Mouse (Mus musculus) midbrain, embryonic 11.5 days (tissue): ENCODE measurements around the gene Srsf10. TPM values are rescaled to one million over a fixed set of nuclear protein-coding genes. Genes with fewer than 3 reads are reported as not detected.

Source experiments
- ATAC-seq: fragments of 200-750 bp; cut with Nextera tagmentation; 2 replicates; pipeline ENCODE4 v1.8.0; 2017; ENCODE audit warnings: moderate TSS enrichment, moderate library complexity; ENCODE audit not compliant: low FRiP score
- DNase-seq: peaks from one replicate; pipeline ENCODE4 v3.0.0; 2015; ENCODE audit warnings: low spot score; ENCODE audit errors: missing footprints
- H3K27ac ChIP-seq: fragments of 300-500 bp; sonication (generic); 2 replicates; pipeline ENCODE4 v1.5.1; 2014; ENCODE audit warnings: low read depth, low read length
- H3K27me3 ChIP-seq: fragments of 300-500 bp; sonication (generic); 2 replicates; pipeline ENCODE4 v1.6.1; 2014; ENCODE audit warnings: mild to moderate bottlenecking, low read length, moderate library complexity, mixed read lengths; ENCODE audit not compliant: control insufficient read depth, insufficient read depth
- H3K36me3 ChIP-seq: fragments of 300-500 bp; sonication (generic); 2 replicates; pipeline ENCODE4 v1.6.1; 2014; ENCODE audit warnings: mild to moderate bottlenecking, low read length, moderate library complexity, mixed read lengths; ENCODE audit not compliant: control insufficient read depth, insufficient read depth
- H3K4me1 ChIP-seq: fragments of 300-500 bp; sonication (generic); 2 replicates; pipeline ENCODE4 v1.6.1; 2014; ENCODE audit warnings: low read length; ENCODE audit not compliant: control insufficient read depth, insufficient read depth
- H3K4me2 ChIP-seq: fragments of 300-500 bp; sonication (generic); 2 replicates; pipeline ENCODE4 v1.6.1; 2014; ENCODE audit warnings: mild to moderate bottlenecking, moderate library complexity
- H3K4me3 ChIP-seq: fragments of 300-500 bp; sonication (generic); 2 replicates; pipeline ENCODE4 v1.5.1; 2014; ENCODE audit warnings: low read depth, low read length
- H3K9ac ChIP-seq: fragments of 300-500 bp; sonication (generic); 2 replicates; pipeline ENCODE4 v1.6.1; 2014; ENCODE audit warnings: low read length
- H3K9me3 ChIP-seq: fragments of 300-500 bp; sonication (generic); 2 replicates; pipeline ENCODE4 v1.6.1; 2016; ENCODE audit warnings: low read length; ENCODE audit not compliant: control insufficient read depth
- WGBS: fragments of 180-500 bp; shearing (Covaris S2); extraction: QIAGEN DNeasy Blood & Tissue Kit; methylation state at CpG from one replicate; pipeline ENCODE4 v1.1.7; 2014; 5-methylcytosine and 5-hydroxymethylcytosine counted together
- polyA plus RNA-seq: library from polyadenylated mRNA; unstranded; fragments of >200 nt; fragmentation: Nextera tagmentation; extraction: Ambion mirVana; gene quantifications from 2 replicates; pipeline ENCODE4 v1.2.1, GENCODE M21; 2014

The Srsf10 gene
- polyA plus RNA-seq: 434 and 444 TPM in 2 replicates

DNA sequence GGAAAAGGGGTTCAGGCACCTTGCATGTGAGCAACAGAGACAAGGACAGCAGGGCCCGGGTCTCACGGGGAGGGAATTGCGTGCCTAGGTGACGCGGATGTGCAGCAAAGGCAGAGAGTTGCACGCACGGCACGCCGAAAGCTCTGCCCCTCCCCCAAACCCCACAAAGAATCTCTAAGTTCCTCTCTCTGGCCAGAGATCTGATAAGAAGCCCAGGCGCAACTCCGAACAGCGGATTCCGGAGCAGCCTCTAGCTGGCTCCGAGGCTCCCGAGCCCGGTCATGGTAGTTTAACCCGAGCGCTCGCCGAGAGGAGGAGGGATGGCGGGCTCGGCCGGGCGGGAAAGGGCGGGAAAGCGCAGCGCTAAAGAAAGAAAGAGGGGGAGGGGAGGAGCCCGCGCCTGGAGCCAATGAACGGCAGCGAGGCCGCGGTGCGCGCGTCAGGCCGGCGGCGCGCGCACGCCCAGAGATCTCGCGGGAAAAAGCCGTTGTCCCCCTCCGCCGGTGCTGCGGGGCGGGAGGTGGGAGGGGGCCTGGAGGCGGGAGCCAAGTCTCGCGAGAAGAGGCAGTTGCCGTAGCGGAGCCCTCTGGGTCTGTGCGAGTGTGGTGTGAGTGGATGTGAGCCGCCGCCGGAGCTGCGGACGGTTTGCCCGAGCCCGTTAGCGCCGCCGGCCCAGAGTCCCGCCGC, at the start of gene Srsf10:
Srsf10 (plus strand) TSS at position 212 of the 687 bp plus-strand sequence.
- peak within 1 kb of the TSS; percentile 98 for H3K9ac ChIP-seq
- H3K9me3 ChIP-seq: no peaks in the 10 kb centered on the region
- WGBS: under 1% methylated on average over 50 of the region's 67 CpGs
- no peaks in the 10 kb centered on the region for H3K36me3 ChIP-seq
- peak within 1 kb of the TSS; percentile 100 for H3K27ac ChIP-seq
- H3K4me1 ChIP-seq: peaks cover 11% of the 10 kb centered on the region
- H3K4me3 ChIP-seq: peak within 1 kb of the TSS; percentile 99
- ATAC-seq (peak; percentile 97), DNase-seq (peak; percentile 100)
- H3K27me3 ChIP-seq: no peaks in the 10 kb centered on the region
- peak within 1 kb of the TSS; percentile 87 for H3K4me2 ChIP-seq

DNA sequence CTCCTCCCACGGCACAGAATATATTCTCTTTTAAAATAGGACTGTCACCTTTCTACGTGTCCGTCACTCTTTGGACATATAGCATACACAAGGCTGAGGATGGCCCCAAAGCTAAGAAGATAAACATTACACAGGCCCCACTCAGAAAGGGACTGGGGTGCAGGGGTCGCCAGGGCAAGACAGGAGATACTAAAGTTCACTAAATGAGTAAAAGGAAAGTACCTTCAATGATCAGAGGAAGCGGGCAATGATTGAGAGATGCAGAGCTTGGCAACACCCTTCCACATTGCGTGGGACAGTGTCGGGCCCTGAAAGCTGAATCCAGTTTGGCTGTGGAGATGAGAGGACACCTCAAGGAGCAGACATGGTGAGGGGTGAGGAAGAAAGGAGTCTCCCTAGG, 40.7 kb upstream of the Srsf10 start:
- H3K4me3 ChIP-seq: no peak overlapping the region
- H3K27me3 ChIP-seq: no peaks in the 10 kb centered on the region
- H3K27ac ChIP-seq: no peak overlapping the region
- peaks cover 3% of the 10 kb centered on the region for H3K9me3 ChIP-seq
- DNase-seq (no peak), ATAC-seq (no peak)
- no peaks in the 10 kb centered on the region for H3K4me1 ChIP-seq
- 81% methylated on average over 7 of the region's 7 CpGs for WGBS
- H3K36me3 ChIP-seq: no peaks in the 10 kb centered on the region
- H3K9ac ChIP-seq: no peak overlapping the region
- no peak overlapping the region for H3K4me2 ChIP-seq

DNA sequence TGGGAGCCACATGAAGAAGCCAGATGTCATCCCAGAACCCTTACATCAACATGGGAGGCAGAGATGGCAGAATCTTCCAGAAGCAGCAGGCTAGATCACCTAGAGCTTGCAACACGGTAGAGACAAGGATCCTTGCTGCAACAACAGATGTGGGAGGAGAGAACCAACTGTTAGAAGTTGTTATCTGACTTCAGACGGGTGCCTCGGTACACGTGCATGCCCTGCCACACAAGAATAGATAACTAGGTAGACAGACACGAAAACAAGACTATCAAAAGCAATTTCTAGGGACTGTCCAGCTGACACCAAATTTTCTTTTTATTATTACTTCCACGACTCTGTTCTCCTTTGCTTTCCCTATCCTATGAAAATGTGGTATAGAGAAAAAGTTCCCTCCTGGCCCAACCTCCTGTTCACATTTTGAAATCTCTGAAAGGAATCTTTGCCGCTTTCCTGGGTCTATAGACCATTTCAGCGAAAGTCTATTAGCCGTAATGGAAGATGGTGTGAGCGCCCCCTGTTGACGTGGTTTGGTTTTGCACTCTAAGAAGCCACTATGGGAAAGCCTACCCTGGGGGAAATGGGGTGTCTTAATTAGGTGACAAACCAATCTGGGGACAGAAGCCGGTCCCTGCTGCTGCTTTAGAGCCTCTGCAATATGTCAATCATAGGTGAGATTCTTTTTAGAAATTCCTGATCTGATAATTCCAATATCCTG, 38.5 kb upstream of the Srsf10 start:
- peak; percentile 96 for DNase-seq
- peaks cover 3% of the 10 kb centered on the region for H3K9me3 ChIP-seq
- no peak overlapping the region for H3K9ac ChIP-seq
- no peak for ATAC-seq
- H3K36me3 ChIP-seq: no peaks in the 10 kb centered on the region
- no peak overlapping the region for H3K4me3 ChIP-seq
- H3K4me2 ChIP-seq: no peak overlapping the region
- H3K27me3 ChIP-seq: no peaks in the 10 kb centered on the region
- 47% methylated on average over 12 of the region's 12 CpGs for whole genome bisulfite sequencing
- no peaks in the 10 kb centered on the region for H3K4me1 ChIP-seq
- no peak overlapping the region for H3K27ac ChIP-seq

DNA sequence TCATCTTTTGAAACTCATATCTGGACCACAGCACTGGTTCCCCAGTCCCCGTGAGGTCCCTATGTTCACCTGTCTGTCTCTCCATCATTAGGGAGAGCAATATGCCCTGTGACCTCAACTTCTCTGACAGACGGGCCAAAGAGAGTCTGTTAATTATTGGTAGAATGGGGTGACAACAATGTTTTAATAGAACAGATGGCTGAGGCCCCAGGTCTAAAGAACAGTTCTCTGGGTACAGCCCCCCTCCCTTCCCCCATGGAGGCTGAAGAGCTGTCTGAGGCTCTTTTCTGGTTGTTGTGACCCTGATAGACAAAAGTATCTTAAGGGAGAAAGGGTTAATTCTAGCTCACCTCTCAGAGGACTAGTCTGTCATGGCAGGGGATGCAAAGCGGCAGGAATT, 37.2 kb upstream of the Srsf10 start:
- H3K27me3 ChIP-seq: no peaks in the 10 kb centered on the region
- ATAC-seq: no peak
- no peaks in the 10 kb centered on the region for H3K36me3 ChIP-seq
- no peak overlapping the region for H3K4me2 ChIP-seq
- H3K9ac ChIP-seq: no peak overlapping the region
- WGBS: 87% methylated on average over 3 of the region's 3 CpGs
- no peaks in the 10 kb centered on the region for H3K4me1 ChIP-seq
- no peak overlapping the region for H3K4me3 ChIP-seq
- no peak for DNase-seq
- H3K9me3 ChIP-seq: peaks cover 3% of the 10 kb centered on the region
- no peak overlapping the region for H3K27ac ChIP-seq

DNA sequence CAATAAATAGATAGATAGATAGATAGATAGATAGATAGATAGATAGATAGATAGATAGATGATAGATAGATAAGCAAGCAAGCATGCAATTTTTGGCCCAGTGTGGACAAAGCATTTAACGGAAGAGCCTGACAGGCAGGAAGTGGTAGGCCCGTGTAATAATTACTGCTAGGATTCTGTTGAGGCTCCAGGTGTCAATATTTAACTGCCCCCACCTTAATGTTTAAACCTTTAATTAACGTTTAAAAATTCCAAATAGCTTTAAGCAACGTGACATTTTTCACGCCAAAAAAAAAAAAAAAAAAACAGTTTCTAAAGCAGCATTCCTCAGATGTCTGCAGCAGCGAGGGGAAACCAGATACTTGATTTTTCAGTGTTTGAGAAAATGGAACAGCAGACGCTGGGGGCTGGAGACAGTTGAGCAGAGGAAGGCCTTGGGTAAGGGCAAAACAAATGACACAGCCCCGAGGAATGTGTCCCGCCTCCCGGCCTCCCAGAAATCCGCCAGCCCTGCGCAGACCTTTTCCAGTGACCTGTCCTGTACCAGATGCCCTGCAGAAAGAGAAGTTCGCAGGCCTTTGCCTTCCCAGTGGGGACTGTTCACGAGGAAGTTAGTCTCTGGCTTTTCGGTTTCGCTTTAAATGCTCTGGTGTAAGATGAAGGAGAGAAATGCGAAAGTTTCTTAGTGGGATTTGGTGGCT, 35.6 kb upstream of the Srsf10 start:
- no peak for DNase-seq
- no peaks in the 10 kb centered on the region for H3K4me1 ChIP-seq
- no peaks in the 10 kb centered on the region for H3K36me3 ChIP-seq
- H3K27ac ChIP-seq: no peak overlapping the region
- no peaks in the 10 kb centered on the region for H3K27me3 ChIP-seq
- H3K9ac ChIP-seq: no peak overlapping the region
- no peak for ATAC-seq
- H3K4me3 ChIP-seq: no peak overlapping the region
- peaks cover 3% of the 10 kb centered on the region for H3K9me3 ChIP-seq
- H3K4me2 ChIP-seq: no peak overlapping the region
- WGBS: 79% methylated on average over 17 of the region's 17 CpGs

DNA sequence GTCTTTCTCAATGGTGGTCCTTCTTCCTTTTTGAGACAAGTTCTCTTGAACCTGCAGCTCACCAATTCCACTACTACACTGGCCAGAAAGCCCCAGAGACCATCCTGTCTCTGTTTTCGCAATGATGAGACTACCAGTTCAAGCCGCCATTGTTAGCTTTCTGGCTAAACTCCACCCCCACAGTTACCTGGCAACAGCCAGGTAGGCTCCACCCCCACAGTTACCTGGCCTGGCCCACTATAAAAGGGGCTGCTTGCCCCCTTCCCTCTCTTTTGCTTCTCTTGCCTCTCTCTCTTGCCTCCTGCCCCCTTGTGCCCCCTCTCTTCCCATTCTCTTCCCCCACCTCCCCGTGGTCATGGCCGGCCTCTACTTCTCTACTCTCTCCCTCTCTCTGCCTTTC, 33.8 kb upstream of the Srsf10 start:
- H3K36me3 ChIP-seq: no peaks in the 10 kb centered on the region
- H3K4me1 ChIP-seq: no peaks in the 10 kb centered on the region
- peaks cover 3% of the 10 kb centered on the region for H3K9me3 ChIP-seq
- H3K27ac ChIP-seq: no peak overlapping the region
- H3K4me3 ChIP-seq: no peak overlapping the region
- no peak overlapping the region for H3K4me2 ChIP-seq
- no peak overlapping the region for H3K9ac ChIP-seq
- ATAC-seq: no peak
- no peaks in the 10 kb centered on the region for H3K27me3 ChIP-seq
- 89% methylated on average over 4 of the region's 4 CpGs for whole genome bisulfite sequencing
- no peak for DNase-seq

DNA sequence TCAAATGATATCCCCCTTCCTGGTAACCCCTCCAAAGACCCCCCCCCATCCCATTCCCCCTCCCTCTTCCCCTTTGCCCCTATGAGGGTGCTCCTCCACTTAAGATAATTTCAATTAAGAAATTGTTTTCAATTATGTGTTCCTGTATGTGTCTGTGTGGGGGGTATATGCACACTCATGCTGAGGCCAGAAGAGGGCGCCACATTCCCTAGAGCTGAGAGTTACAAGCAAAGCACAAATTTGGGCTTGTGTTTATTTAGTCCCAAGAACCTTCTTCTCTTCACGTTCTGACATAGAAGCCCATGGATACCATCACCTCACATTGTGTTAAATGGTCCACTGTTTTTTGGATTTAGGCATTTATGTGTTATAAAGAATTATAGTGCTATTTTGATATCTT, 32.2 kb upstream of the Srsf10 start:
- 65% methylated on average over 2 of the region's 2 CpGs for WGBS

DNA sequence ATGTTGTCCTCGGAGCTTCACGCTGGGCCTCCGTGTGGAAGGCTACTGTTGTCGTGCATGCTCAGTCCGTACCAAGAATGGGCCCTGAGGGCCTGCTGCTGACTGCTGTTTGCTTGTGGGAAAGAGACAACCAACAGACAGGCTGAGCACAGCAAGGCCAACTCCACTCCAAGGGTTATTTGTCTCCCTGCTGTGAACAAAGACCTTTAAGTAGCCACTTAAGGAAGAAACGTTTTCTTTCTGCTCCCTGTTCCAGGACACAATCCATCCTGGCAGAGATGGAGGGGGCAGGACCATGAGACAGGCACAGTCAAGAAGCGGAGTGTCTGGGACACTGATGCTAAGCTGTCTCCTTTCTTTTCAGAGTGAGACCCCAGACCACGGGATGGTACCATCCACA, 31.3 kb upstream of the Srsf10 start:
- Histone ChIP-seq H3K27ac (no peak overlapping the region), H3K27me3 (no peaks in the 10 kb centered on the region), H3K9me3 (no peaks in the 10 kb centered on the region), H3K4me1 (peaks cover 5% of the 10 kb centered on the region; the same call in 1 of the 2 replicates), H3K4me2 (no peak overlapping the region), H3K4me3 (no peak overlapping the region), H3K9ac (no peak overlapping the region), H3K36me3 (no peaks in the 10 kb centered on the region)
- ATAC-seq (no peak), DNase-seq (no peak)
- WGBS: 53% methylated on average over 8 of the region's 8 CpGs

More for the DNA sequence above, 32.2 kb upstream of the Srsf10 start:
- no peak overlapping the region for H3K4me3 ChIP-seq
- H3K9ac ChIP-seq: no peak overlapping the region
- H3K27ac ChIP-seq: no peak overlapping the region
- H3K27me3 ChIP-seq: no peaks in the 10 kb centered on the region
- no peaks in the 10 kb centered on the region for H3K36me3 ChIP-seq
- DNase-seq (no peak), ATAC-seq (no peak)
- no peak overlapping the region for H3K4me2 ChIP-seq
- H3K9me3 ChIP-seq: peaks cover 3% of the 10 kb centered on the region
- H3K4me1 ChIP-seq: no peaks in the 10 kb centered on the region; the same call in 1 of the 2 replicates

DNA sequence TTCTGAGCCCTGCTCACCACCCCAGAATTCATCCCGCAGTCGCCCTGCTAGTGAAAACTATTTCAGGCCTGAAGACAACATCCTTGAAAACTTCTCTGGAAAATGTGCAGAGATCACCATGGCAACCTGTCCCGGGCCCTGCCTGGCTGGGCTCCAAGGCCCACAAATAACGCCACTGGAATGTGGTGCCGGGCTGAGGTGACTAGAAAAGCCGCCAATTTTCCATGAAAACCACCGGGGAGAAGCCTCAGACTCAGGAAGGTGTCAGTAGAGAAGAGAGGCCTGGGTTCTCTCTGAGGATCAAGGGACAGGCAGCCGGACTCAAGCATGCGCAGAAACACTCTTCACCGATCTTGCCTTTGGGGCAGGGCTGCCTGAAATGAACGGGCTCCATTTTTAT, 27.1 kb upstream of the Srsf10 start:
- WGBS: 29% methylated on average over 11 of the region's 11 CpGs
- DNase-seq (peak; percentile 90), ATAC-seq (no peak)
- H3K27me3 ChIP-seq: no peaks in the 10 kb centered on the region
- H3K9ac ChIP-seq: 0 out of 2 replicates have a peak overlapping the region, but pooled peaks have one; percentile 17
- no peak overlapping the region for H3K27ac ChIP-seq
- H3K4me1 ChIP-seq: peaks cover 10% of the 10 kb centered on the region
- H3K36me3 ChIP-seq: no peaks in the 10 kb centered on the region
- H3K4me3 ChIP-seq: no peak overlapping the region
- H3K4me2 ChIP-seq: no peak overlapping the region
- no peaks in the 10 kb centered on the region for H3K9me3 ChIP-seq
